Mouse (Mus musculus): Measurements from ENCODE around the gene Fmo5. TPM values are rescaled to one million over a fixed set of nuclear protein-coding genes. Genes with fewer than 3 reads are reported as not detected.

Fmo5 gene
- 0.51 and 0.67 TPM in 2 replicates for polyA plus RNA-seq (2014; fragmentation: Nextera tagmentation; extraction: Ambion mirVana)

- no peaks in the 10 kb centered on the region for H3K9me3 ChIP-seq (replicated peaks; ENCODE audit: control insufficient read depth, low read length)
- 8% methylated on average over 18 of the region's 18 CpGs for WGBS
- no peak within 1 kb of the TSS for H3K27ac ChIP-seq (ENCODE audit: low read depth, low read length)
- no peaks in the 10 kb centered on the region for H3K27me3 ChIP-seq (replicated peaks; ENCODE audit: control insufficient read depth, insufficient read depth, low read length)
- H3K36me3 ChIP-seq (ENCODE audit: control insufficient read depth, insufficient read depth, low read length): no peaks in the 10 kb centered on the region
- H3K4me3 ChIP-seq (ENCODE audit: low read depth, low read length): peak within 1 kb of the TSS; percentile 23
- peak within 1 kb of the TSS; percentile 47; the same call in 1 of the 2 replicates for H3K9ac ChIP-seq (ENCODE audit: low read length)
- H3K4me1 ChIP-seq (ENCODE audit: control insufficient read depth, insufficient read depth, low read length): no peaks in the 10 kb centered on the region
- peak; percentile 63; the same call in 1 of the 2 replicates for ATAC-seq
- DNase-seq (ENCODE audit: low spot score): peak; percentile 11
- peak within 1 kb of the TSS; percentile 47 for H3K4me2 ChIP-seq (ENCODE audit: low read length)
Observed at GRCm38 (mm10) chr3:97628391-97629001, at the start of gene Fmo5. Gene Fmo5, plus strand, starts transcription at chr3:97628804.

GRCm38 (mm10) chr3:97585383-97586160, 43.0 kb upstream of the Fmo5 start:
- H3K4me1 ChIP-seq (ENCODE audit: control insufficient read depth, insufficient read depth, low read length): no peaks in the 10 kb centered on the region
- H3K27me3 ChIP-seq (replicated peaks; ENCODE audit: control insufficient read depth, insufficient read depth, low read length): no peaks in the 10 kb centered on the region
- peak; percentile 93 for ATAC-seq
- no peak overlapping the region for H3K4me3 ChIP-seq (ENCODE audit: low read depth, low read length)
- WGBS: 64% methylated on average over 18 of the region's 18 CpGs
- H3K27ac ChIP-seq (ENCODE audit: low read depth, low read length): no peak overlapping the region
- no peak overlapping the region for H3K9ac ChIP-seq (ENCODE audit: low read length)
- DNase-seq (ENCODE audit: low spot score): peak; percentile 96
- H3K4me2 ChIP-seq (ENCODE audit: low read length): no peak overlapping the region
- H3K9me3 ChIP-seq (replicated peaks; ENCODE audit: control insufficient read depth, low read length): no peaks in the 10 kb centered on the region
- H3K36me3 ChIP-seq (ENCODE audit: control insufficient read depth, insufficient read depth, low read length): 0 out of 2 replicates have a peak, but pooled peaks cover 5% of the 10 kb centered on the region

- no peaks in the 10 kb centered on the region for H3K27me3 ChIP-seq (replicated peaks; ENCODE audit: control insufficient read depth, insufficient read depth, low read length)
- DNase-seq (ENCODE audit: low spot score): no peak
- 92% methylated on average over 9 of the region's 9 CpGs for WGBS
- H3K9me3 ChIP-seq (replicated peaks; ENCODE audit: control insufficient read depth, low read length): no peaks in the 10 kb centered on the region
- H3K27ac ChIP-seq (ENCODE audit: low read depth, low read length): no peak overlapping the region
- H3K36me3 ChIP-seq (ENCODE audit: control insufficient read depth, insufficient read depth, low read length): 0 out of 2 replicates have a peak, but pooled peaks cover 4% of the 10 kb centered on the region
- no peak overlapping the region for H3K9ac ChIP-seq (ENCODE audit: low read length)
- no peak overlapping the region for H3K4me2 ChIP-seq (ENCODE audit: low read length)
- no peak overlapping the region for H3K4me3 ChIP-seq (ENCODE audit: low read depth, low read length)
- ATAC-seq: no peak
- H3K4me1 ChIP-seq (ENCODE audit: control insufficient read depth, insufficient read depth, low read length): no peaks in the 10 kb centered on the region
Observed at GRCm38 (mm10) chr3:97587656-97588055, 40.9 kb upstream of the Fmo5 start.

GRCm38 (mm10) chr3:97590699-97591098, 37.9 kb upstream of the Fmo5 start:
- H3K9ac ChIP-seq (ENCODE audit: low read length): no peak overlapping the region
- H3K4me3 ChIP-seq (ENCODE audit: low read depth, low read length): no peak overlapping the region
- H3K4me1 ChIP-seq (ENCODE audit: control insufficient read depth, insufficient read depth, low read length): no peaks in the 10 kb centered on the region
- H3K4me2 ChIP-seq (ENCODE audit: low read length): no peak overlapping the region
- H3K9me3 ChIP-seq (replicated peaks; ENCODE audit: control insufficient read depth, low read length): no peaks in the 10 kb centered on the region
- ATAC-seq (no peak), DNase-seq (ENCODE audit: low spot score) (no peak)
- H3K36me3 ChIP-seq (ENCODE audit: control insufficient read depth, insufficient read depth, low read length): no peaks in the 10 kb centered on the region; the same call in 1 of the 2 replicates
- no peaks in the 10 kb centered on the region for H3K27me3 ChIP-seq (replicated peaks; ENCODE audit: control insufficient read depth, insufficient read depth, low read length)
- WGBS: 52% methylated on average over 8 of the region's 8 CpGs
- H3K27ac ChIP-seq (ENCODE audit: low read depth, low read length): no peak overlapping the region

GRCm38 (mm10) chr3:97593089-97593488, 35.5 kb upstream of the Fmo5 start:
- ATAC-seq (no peak), DNase-seq (ENCODE audit: low spot score) (no peak)
- Histone ChIP-seq H3K36me3 (ENCODE audit: control insufficient read depth, insufficient read depth, low read length) (peaks cover 2% of the 10 kb centered on the region; the same call in 1 of the 2 replicates), H3K4me1 (ENCODE audit: control insufficient read depth, insufficient read depth, low read length) (no peaks in the 10 kb centered on the region), H3K27ac (ENCODE audit: low read depth, low read length) (no peak overlapping the region), H3K27me3 (replicated peaks; ENCODE audit: control insufficient read depth, insufficient read depth, low read length) (no peaks in the 10 kb centered on the region), H3K9ac (ENCODE audit: low read length) (no peak overlapping the region), H3K4me3 (ENCODE audit: low read depth, low read length) (no peak overlapping the region), H3K9me3 (replicated peaks; ENCODE audit: control insufficient read depth, low read length) (no peaks in the 10 kb centered on the region), H3K4me2 (ENCODE audit: low read length) (no peak overlapping the region)
- 94% methylated on average over 5 of the region's 5 CpGs for WGBS

DNA sequence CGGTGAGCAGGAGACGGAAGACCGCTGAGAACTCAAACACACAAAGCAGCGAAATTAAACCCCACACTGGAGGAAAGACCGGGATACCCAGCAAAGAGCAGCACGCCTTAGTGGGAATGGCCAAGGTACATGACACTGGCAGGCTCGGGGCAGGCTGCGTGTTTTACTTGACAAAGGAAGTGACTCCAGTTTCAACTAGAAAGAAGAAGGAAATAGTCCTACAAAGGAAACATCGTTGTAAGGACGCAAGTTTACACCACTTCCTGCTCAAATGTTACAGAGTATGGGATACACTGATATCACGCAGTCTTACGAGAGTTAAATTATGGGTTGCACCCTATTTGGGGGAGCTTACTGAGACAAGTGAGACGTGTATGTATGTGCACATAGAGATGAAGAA, 34.5 kb upstream of the Fmo5 start:
- Histone ChIP-seq H3K4me3 (ENCODE audit: low read depth, low read length) (no peak overlapping the region), H3K4me2 (ENCODE audit: low read length) (no peak overlapping the region), H3K9me3 (replicated peaks; ENCODE audit: control insufficient read depth, low read length) (no peaks in the 10 kb centered on the region), H3K36me3 (ENCODE audit: control insufficient read depth, insufficient read depth, low read length) (peaks cover 2% of the 10 kb centered on the region; the same call in 1 of the 2 replicates), H3K27ac (ENCODE audit: low read depth, low read length) (no peak overlapping the region), H3K27me3 (replicated peaks; ENCODE audit: control insufficient read depth, insufficient read depth, low read length) (no peaks in the 10 kb centered on the region), H3K4me1 (ENCODE audit: control insufficient read depth, insufficient read depth, low read length) (no peaks in the 10 kb centered on the region), H3K9ac (ENCODE audit: low read length) (no peak overlapping the region)
- 91% methylated on average over 13 of the region's 13 CpGs for WGBS
- ATAC-seq: no peak
- no peak for DNase-seq (ENCODE audit: low spot score)

DNA sequence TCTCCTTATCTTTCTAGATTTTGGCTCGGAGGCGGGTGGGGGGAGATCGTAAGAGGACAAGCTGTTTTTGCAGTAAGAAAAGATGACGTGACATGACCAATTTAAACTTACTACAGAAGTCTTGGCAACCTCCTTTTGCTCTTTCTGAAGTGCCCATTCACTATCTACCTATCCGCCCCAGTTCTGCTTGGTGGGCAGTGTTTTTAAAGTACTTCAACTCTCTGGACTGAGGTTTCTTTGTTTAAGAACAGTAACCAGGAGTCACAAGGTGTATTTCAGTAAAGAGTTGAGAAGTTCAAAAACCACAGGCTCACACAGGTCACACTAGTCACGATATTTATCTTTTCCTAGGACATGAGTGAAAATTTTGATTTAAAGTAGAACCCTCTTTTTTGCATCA, 33.5 kb upstream of the Fmo5 start:
- Histone ChIP-seq H3K36me3 (ENCODE audit: control insufficient read depth, insufficient read depth, low read length) (peaks cover 5% of the 10 kb centered on the region; the same call in 1 of the 2 replicates), H3K4me3 (ENCODE audit: low read depth, low read length) (no peak overlapping the region), H3K9me3 (replicated peaks; ENCODE audit: control insufficient read depth, low read length) (no peaks in the 10 kb centered on the region), H3K4me2 (ENCODE audit: low read length) (no peak overlapping the region), H3K9ac (ENCODE audit: low read length) (no peak overlapping the region), H3K27ac (ENCODE audit: low read depth, low read length) (no peak overlapping the region), H3K4me1 (ENCODE audit: control insufficient read depth, insufficient read depth, low read length) (no peaks in the 10 kb centered on the region), H3K27me3 (replicated peaks; ENCODE audit: control insufficient read depth, insufficient read depth, low read length) (no peaks in the 10 kb centered on the region)
- DNase-seq (ENCODE audit: low spot score) (no peak), ATAC-seq (no peak)
- WGBS: 94% methylated on average over 6 of the region's 6 CpGs

- 85% methylated on average over 8 of the region's 8 CpGs for WGBS
- DNase-seq (ENCODE audit: low spot score) (no peak), ATAC-seq (no peak)
- no peak overlapping the region for H3K27ac ChIP-seq (ENCODE audit: low read depth, low read length)
- H3K4me1 ChIP-seq (ENCODE audit: control insufficient read depth, insufficient read depth, low read length): no peaks in the 10 kb centered on the region
- no peak overlapping the region for H3K9ac ChIP-seq (ENCODE audit: low read length)
- peaks cover 7% of the 10 kb centered on the region; the same call in 1 of the 2 replicates for H3K36me3 ChIP-seq (ENCODE audit: control insufficient read depth, insufficient read depth, low read length)
- no peaks in the 10 kb centered on the region for H3K9me3 ChIP-seq (replicated peaks; ENCODE audit: control insufficient read depth, low read length)
- no peak overlapping the region for H3K4me2 ChIP-seq (ENCODE audit: low read length)
- no peaks in the 10 kb centered on the region for H3K27me3 ChIP-seq (replicated peaks; ENCODE audit: control insufficient read depth, insufficient read depth, low read length)
- no peak overlapping the region for H3K4me3 ChIP-seq (ENCODE audit: low read depth, low read length)
Observed at GRCm38 (mm10) chr3:97596796-97597195, 31.8 kb upstream of the Fmo5 start.

Measured in forebrain, embryonic 14.5 days (tissue).